Mouse (Mus musculus) CD4-positive, CD25-positive, alpha-beta regulatory T cell, adult 4 months (primary cell): ENCODE measurements around the gene Slc9a7. TPM values are rescaled to one million over a fixed set of nuclear protein-coding genes. Genes with fewer than 3 reads are reported as not detected.

Source experiments
- ATAC-seq: one replicate; pipeline ENCODE4 v1.8.0; 2017
- polyA plus RNA-seq, 2 experiments: library from polyadenylated mRNA; unstranded; fragments of 100-300 nt; shearing (Covaris generic); gene quantifications; one replicate each; pipeline ENCODE4 v1.2.1; 2017

Slc9a7 gene
- 1 to 10 TPM; 4.7 to 5.7 TPM for polyA plus RNA-seq

DNA sequence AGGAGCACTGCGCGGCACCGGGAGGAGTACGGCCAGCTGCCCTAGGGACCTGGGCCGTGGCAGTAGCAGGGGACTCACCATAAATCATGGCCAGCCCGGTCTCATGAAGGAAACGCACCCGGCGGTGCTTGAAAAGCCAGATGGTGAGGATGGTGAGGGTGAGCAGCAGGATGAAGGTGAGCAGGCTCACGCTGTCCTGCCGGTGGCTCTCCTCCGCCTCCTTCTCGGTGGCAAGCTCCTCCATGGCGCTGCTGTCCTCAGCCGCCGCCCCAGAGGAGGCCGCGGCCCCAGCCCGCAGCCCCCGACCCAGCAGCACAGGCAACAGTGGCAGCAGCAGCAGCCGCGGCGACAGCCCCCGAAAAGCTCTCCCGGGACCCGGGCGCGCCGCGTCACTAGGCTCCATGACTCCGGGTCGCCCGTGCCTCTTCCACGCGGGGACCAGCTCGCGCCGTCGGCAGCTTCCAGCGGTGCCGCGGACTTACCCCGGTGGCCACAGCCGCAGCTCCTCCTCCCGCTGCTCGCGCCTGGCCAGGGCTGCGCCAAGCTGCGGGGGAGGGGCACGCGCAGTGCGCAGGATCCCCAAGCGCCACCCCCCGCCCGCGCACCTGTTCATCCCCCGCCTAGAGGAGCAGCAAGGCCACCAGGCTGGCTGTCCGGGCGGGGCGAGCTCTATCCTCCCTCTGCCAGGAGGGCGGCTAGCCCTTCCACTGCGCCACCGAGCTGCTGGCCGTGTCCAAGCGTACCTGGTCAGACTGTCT is at the start of gene Slc9a7:
Gene Slc9a7, minus strand, starts transcription at position 526 of the 758 bp plus-strand sequence.
- ATAC-seq = peak; percentile 72

DNA sequence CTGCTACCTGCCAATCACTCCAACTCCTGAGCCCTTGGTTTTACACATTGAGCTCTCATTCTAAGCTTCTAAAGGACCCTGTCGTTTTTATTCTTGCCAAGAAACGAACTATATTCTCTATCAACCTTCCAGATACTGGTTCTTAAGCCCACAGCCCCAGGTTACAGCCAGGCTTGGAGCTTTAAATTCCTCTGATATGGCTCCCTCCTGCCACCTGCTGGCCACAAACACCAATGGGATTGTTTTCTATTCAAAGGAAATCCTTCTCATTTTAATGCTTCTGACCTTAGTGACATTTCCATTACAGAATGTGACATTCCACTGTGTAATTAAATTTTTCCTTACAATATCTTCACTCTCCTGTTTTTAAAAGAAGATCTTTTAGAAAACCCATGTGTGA is 44.1 kb upstream of the Slc9a7 start:
- peak; percentile 71 for ATAC-seq

DNA sequence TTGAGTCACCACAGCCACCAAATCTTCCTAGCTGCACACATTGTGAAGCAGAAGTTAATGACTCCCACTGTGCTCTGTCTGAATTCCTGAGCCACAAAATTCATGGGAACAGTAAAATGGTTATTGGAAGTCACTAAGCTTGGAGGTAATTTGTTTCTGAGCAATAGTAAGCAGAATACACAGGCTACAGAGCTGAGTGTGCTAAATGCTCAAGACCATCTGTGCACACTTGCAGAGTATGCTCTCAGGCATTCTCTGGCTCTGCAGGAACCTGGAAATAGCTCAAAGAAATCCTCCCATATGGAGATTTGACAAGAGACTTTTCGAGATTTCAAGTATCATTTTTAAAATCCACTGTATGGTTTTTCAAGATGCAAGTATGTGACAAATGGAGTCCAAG is 41.1 kb upstream of the Slc9a7 start:
- no peak for ATAC-seq

DNA sequence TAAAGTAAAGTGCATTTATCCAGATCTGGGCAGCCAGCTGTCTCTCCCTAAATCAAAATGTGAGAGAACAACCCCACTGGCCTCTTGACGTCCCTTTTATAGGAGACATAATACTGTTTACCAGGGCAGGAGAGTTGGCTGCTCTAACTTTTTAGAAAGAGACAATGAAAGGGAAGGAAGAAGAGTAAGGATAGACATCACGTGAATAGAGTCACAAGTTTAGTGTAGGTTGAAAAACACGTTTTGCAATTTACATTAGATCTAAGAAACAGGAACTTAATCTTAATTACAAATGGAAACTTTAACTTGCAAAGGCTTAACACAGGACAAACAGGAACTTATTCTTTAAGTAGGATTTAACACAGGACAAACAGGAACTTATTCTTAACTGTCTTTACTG is 15.6 kb upstream of the Slc9a7 start:
- ATAC-seq = peak; percentile 26

DNA sequence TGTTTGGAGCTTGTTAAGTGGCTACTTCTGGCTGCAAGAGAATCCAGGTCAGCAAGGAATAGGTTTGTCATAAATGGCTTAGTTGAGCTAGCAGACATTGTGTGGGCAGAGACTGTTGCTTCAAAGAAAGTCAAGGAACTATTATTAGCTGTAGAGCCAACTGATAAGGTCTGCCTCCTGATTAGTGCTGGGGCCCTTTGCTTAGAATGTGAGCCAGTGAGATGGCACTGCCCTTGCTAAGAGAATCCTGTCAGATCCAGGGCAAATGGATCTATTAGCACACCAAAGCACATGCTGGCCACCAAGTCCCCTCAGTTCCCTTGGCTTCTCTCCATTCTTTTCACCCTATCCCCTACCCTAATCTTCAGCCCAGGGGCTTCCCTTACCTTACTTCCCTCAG is 14.3 kb upstream of the Slc9a7 start:
- peak; percentile 32 for ATAC-seq

DNA sequence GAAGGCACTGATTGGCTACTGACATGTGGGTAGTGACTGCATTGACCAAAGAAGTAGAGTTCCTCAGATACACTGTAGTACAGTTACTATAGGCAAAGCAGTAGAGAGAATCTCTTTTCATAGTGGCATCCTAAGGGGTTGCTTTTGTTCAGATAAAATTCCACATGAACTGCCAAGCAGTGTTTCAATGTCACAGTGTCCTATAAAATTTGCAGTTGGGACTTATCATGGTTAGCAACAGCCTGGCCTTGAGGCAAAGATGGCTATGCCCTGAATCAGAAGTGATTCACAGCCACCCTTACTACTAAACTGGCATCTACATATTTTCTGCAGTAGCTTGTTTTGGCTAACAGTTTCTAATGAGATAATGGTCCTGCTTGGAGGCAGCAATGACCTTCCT is 11.7 kb upstream of the Slc9a7 start:
- no peak for ATAC-seq

DNA sequence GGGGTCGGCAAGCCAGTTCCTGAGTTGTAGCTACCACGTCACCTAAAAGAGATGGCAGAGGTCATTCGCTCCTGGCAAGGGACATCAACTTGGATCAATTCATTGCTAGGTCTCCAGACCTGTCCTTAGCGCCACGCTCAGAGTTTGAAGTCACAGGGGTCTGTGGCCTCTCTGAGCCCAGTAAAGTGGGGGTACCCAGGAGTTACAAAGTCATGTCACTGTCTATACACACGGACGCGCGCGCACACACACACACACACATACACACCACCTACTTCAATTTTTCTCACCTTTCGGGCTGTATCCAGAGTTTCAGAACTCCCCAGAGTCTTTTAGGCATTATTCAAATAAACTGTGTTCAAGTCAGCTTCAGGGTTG is 422 bp upstream of the Slc9a7 start:
- ATAC-seq = no peak

DNA sequence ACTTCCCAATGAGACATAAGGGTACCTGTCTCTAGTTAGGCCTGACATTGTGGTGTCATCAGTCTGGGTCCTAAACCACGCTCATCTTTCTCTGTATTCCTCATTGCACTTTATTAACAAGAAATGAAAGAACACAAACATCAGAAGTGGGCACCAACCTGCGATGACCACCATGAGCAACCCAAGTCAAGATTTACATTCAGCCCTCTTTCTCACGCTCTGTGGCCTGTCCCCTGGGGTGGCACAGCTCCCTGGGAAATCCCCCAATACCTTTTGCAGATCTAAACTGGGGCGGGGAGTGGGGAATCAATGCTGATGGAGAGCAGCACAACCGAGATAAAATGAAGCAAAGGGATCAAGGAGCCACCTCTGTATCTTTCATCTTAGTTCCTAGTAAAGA is 892 bp downstream of the Slc9a7 start:
- peak; percentile 59 for ATAC-seq

DNA sequence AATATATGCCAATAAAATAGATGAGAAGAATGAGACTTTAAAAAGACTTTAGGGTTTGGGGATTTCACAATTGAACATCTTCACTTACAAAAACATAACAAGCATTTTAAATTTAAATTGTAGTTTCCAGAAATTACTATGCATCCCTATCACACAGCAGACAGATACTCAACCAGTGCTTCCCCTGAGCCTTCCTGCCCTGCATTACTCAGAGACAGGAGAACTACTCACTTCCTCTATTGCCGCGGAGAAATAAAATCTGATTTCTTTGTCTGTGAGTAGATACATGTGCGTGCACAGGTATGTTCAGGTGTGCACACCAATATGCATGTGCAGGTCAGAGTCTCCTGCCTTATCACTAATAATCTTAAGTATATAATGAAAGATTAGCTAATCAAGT is 2.9 kb downstream of the Slc9a7 start:
- peak; percentile 40 for ATAC-seq

DNA sequence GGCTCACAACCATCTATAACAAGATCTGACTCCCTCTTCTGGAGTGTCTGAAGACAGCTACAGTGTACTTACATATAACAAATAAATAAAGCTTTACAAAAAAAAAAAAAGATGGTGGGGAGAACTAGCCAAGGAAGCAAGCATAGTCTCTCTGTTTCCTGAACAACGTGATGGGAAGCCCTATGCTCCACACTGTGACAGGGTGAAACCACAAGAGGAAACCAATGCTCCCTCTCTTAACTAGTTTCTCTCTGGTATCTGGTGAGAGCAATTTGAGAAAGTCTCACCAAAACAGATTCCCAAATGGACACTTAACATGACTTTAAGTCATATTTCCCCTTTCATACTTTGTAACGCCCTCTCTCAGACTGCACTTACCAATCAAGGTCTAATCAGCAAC is 5.4 kb downstream of the Slc9a7 start:
- ATAC-seq = peak; percentile 30

DNA sequence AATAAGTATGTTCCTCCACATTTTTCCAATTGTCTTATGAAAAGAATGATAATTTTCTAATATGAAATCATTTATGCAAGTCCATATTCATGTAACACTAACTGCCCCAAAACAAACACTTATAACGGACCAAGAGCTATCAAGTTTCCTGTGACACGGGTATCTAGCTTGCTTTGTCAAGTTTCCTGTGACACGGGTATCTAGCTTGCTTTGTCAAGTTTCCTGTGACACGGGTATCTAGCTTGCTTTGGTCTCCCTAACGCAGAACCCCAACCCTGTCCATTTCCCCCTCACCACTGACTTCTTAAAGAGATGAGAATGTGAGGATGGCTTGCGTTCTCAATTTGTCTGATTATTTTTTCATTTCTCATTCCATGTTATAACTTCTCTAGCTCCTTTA is 12.2 kb downstream of the Slc9a7 start:
- peak; percentile 86 for ATAC-seq

DNA sequence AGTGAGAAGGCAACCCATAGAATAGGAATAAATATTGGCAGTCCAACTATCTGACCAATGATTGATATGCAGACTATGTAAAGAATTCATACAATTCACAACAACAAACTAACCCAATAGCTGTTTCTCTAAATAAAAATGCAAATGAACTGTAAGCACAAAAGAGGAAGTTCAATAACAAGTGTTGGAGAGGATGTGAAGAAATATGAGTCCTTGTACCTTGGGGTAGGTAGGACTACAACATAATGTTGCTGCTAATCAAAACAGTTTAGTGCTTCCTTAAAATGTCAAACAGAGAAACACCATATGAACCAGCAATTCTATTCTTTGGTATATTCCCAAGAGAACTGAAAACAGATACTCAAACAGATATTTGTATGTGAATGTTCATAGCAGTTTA is 17.8 kb downstream of the Slc9a7 start:
- ATAC-seq = no peak

DNA sequence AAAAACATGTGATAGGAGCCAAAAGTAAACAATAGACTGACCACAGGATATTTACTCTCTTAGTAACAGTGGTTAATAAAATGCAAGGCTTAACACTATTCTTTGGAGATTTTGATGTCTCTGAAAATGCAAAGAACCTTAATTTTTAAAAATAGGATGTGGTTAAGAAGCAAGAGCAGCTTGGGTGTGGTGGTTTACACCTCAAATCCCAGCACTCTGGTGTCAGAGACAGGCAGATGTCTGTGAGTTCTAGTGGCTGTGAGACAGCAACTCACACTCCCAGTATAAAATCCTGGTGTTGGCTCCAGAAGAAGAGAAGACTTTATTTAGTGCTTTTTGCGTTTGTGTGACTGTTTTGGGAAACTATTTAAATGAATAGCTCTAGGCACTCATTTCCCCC is 19.6 kb downstream of the Slc9a7 start:
- peak; percentile 78 for ATAC-seq

DNA sequence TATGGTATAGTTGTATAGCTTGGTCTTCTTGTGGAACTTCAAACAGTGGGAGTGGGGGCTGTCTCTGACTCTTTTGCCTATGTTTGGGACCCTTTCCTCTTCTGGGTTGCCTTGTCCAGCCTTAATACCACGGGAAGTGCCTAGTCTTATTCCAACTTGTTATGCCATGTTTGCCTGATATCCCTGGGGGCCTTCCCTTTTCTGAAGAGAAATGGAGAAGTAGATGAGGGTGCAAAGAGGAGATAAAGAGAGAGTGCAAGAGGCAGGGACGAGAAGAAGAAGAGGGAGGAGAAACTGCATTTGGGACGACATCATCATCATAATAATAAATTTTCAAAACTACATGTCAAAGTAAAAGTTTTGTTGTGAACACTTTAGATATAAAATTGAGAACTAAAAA is 21.6 kb downstream of the Slc9a7 start:
- ATAC-seq = no peak

DNA sequence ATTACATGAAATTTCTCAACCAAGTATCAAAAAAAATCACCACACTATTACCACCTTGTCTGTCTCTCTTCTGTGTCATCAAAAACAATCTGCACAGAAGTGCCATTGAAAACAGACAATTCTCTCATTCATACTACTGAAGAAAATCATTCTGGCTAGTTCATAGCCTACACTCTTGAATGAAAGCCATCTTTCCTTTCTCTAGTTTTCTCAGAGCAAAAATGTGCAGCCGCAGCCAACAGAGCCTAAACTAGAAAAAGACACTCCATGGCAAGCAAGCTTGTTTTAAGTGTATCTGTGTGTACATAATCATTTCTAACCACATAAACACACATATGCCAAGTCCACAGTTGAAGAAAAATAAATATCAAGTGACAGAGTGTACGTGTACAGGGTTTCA is 27.2 kb downstream of the Slc9a7 start:
- no peak for ATAC-seq

DNA sequence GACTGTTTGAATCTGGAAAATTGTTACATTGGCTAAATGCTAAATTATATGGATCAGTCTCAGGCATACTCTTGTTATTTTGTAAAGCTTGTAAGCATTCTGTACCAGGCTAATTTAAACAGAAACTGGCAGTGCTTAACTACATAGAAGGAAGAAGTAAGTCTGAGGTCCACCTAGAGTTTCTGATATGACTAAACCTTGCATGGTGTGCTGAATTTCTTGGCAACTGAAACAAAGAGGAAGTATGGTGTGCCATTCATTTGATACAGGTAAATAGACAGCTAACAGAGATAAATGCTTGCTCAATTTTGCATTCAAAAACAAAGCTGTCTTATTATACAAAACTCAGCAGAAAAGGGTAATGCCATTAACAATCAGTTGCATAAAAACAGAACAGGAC is 63.5 kb downstream of the Slc9a7 start:
- no peak for ATAC-seq

DNA sequence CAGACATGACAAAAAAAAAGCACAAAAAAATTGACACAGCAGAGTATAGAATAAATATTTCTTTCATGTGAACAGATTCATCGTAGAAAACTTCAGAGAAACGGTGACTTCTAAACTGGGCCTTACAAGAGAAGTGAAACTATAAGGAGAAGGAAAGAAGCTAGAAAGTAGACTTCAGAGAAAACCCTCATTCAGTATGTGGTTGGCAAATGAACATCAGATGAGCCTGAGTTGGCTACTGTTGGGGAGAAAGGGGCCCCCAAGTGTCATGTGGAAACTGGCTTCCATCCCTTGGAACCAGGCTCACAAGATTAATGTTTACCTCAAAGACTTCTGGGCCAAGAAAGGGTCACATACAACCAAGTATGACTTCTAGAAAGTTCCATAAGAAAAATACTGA is 70.1 kb downstream of the Slc9a7 start:
- ATAC-seq = no peak

DNA sequence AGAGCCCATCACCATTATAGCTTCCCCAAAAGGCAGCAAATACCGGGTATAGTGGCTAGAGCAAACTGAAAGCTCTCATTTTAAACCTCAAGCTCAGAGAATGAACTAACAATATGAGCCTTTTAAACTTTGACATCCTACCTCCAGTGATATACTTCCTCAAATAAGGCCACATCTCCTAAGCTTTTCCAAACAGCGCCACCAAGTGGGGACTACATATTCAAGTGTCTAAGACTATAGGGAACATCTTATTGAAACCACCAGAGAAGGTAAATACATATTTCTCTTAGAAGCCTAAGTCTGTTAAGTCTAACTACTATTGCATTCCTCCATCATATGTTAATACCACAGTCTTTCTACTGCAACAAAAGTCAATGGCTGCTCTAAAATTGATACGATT is 106.0 kb downstream of the Slc9a7 start:
- no peak for ATAC-seq

DNA sequence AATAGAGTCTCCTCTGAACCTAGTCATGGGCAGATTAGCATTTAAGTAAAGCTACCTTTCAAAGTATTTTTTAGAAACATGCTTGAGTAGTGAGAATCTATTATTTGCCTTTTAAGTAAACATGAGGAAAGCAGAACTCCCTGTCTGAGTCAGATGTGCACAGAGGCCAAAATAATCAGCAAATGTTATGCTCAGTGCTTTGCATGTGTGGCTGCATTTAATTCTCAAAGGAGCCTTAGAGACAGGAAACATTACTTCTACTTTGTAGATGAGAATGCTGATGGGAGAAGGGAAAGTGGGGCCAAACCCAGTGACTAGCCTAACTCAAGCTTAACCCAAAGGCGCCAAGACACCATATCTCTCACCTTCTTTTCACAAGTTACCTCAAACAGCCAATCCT is 114.8 kb downstream of the Slc9a7 start:
- no peak for ATAC-seq

DNA sequence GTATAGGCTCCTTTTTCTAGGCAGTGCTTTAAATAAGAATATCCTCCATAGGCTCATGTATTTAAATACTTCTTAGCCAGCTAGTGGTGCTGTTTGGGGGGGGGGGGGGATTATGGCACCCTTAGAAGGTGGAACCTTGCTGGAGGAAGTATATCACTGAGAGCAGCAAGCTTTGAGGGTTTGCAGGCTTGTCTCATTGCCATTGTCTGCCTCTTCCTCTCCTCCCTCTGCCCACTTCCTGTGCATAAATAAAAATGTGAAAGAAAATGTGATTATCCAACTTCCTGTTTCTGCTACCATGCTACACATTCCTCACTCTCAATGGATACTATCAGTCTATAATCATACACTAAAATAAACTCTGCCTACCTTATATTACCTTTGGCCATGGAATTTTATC is 123.2 kb downstream of the Slc9a7 start:
- peak; percentile 53 for ATAC-seq

DNA sequence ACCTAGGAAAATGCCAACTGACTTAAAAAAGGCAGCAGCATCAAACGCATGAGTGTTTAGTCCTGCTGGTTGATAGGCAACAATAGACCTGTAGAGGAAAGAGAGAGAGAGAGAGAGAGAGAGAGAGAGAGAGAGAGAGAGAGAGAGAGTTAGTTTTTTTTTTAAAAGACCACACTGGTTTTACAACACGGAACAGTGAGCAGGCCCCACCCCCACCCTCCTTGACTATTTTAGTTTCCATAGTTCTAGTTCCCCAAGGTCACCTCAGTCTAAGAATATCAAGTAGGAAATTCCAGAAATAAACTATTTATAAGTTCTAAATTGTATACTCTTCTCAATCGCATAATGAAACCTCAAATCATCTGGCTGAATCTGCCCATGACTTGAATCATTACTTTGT is 126.6 kb downstream of the Slc9a7 start:
- ATAC-seq = no peak

DNA sequence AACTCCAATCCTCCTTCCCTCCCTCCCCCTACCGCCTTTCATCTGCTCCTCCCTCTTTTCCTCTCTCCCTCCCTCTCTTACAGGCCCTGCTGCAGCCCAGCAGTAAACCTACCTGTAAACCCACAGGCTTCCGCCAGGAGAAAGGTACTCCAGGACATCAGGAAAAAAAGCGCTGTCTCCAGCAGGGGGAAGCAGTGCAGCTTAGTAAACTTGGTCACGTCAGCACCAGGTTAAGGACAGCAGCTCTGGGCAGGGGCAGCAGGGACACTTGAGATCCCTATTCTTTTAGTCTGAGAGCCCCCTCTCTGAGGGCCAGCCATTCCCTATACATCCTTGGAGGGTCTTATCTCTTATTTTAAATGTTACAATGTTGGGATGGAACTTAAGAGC is 129.3 kb downstream of the Slc9a7 start:
- no peak for ATAC-seq

DNA sequence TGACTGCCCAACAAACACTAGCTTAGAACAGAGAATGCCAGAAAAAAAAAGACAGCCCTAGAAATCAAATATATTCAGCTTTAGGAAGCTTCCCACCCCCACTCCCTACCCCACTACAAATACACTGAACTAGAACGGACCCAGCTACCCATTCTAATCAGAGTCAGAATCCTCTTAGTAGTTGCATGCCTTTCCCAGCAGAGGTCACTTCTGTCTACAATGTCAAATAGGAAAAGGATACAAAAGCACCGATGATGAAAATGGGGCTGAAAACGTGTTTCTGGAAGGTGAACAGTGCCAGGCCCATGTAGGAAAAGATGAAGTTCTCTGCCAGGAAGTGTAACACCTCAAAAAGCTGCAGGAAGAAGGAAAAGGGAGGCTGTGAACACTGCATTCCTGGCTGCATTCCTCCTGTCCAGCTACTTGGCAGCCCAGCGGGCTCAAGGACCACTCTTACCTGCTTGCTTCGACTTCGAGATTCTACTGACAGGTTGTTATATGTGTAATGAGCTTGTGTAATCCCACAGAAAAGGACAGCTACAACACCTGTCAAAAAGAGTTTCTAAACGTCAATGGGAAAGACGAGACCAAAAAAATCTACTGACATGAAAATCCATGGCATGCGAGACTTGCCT is 129.8 kb downstream of the Slc9a7 start:
- no peak for ATAC-seq

DNA sequence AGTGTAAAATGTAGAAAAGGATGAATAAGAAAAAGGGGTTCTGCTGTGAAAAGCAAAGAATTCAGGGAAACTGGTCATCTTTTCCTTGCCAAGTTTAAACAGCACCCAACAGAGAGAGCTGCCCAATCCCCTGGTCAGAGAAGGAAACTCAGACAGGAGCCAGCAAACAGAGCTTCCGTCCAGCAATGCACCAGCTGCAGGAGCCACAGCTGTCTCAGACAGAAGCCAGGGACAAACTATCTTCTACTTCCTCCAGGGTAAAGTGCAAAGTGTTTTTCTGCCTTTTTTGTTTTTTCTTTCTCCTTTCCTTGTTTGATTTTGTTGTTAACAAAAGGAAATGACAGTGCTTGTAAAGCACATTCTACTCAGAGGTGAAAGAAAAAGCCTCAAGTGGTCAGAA is 131.3 kb downstream of the Slc9a7 start:
- ATAC-seq = no peak

DNA sequence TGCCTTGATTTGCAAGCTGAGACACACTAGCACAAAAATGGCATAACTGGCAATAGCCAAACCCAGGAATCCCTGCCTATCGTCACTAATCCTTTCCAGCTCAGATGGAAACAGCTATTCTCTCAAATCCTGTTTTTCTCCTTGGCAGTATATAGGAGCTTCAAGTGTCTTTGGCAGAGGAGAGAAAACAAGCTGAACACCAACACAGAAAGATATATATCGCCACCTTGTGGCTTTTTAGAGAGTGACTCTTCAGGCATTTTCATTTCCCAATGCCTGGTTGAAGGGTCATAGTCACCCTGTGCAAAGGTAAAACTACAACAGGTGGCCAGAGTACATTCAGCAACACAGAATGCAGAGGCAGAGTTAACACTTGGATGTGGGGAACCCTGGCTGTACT is 134.1 kb downstream of the Slc9a7 start:
- no peak for ATAC-seq
